Mouse (Mus musculus) adipocyte (in vitro differentiated cells): ENCODE measurements around the gene Rgs4.

ENCODE experiments used
- DNase-seq: peaks from one replicate; pipeline ENCODE4 v3.0.0-alpha.2; 2016; ENCODE audit warnings: low spot score

The Rgs4 gene

GRCm38 (mm10) chr1:169747473-169747872, at the start of gene Rgs4:
Gene Rgs4, minus strand, starts transcription at chr1:169747642.
- DNase-seq, result no peak

GRCm38 (mm10) chr1:169792437-169792836, 45.0 kb upstream of the Rgs4 start:
- DNase-seq, result no peak

- DNase-seq, result no peak
Observed at GRCm38 (mm10) chr1:169785981-169786380, 38.5 kb upstream of the Rgs4 start.

- peak; percentile 21 for DNase-seq
Observed at GRCm38 (mm10) chr1:169776566-169776965, 29.1 kb upstream of the Rgs4 start.

GRCm38 (mm10) chr1:169764619-169764955, 17.1 kb upstream of the Rgs4 start:
- peak; percentile 60 for DNase-seq

GRCm38 (mm10) chr1:169763858-169764618, 16.6 kb upstream of the Rgs4 start:
- DNase-seq, result no peak

GRCm38 (mm10) chr1:169762524-169762923, 15.1 kb upstream of the Rgs4 start:
- DNase-seq, result no peak

- DNase-seq, result no peak
Observed at GRCm38 (mm10) chr1:169756532-169756931, 9.1 kb upstream of the Rgs4 start.

GRCm38 (mm10) chr1:169752395-169752794, 5.0 kb upstream of the Rgs4 start:
- no peak for DNase-seq

GRCm38 (mm10) chr1:169748439-169748838, 997 bp upstream of the Rgs4 start:
- no peak for DNase-seq

- DNase-seq, result no peak
Observed at GRCm38 (mm10) chr1:169747902-169748301, 460 bp upstream of the Rgs4 start.

GRCm38 (mm10) chr1:169741147-169741546, 6.3 kb downstream of the Rgs4 start:
- DNase-seq, result no peak

GRCm38 (mm10) chr1:169737231-169737630, 10.2 kb downstream of the Rgs4 start:
- peak; percentile 32 for DNase-seq

- DNase-seq, result no peak
Observed at GRCm38 (mm10) chr1:169736139-169736538, 11.3 kb downstream of the Rgs4 start.

- DNase-seq, result no peak
Observed at GRCm38 (mm10) chr1:169730599-169731100, 16.8 kb downstream of the Rgs4 start.

GRCm38 (mm10) chr1:169726319-169726718, 21.1 kb downstream of the Rgs4 start:
- no peak for DNase-seq

GRCm38 (mm10) chr1:169721836-169722235, 25.6 kb downstream of the Rgs4 start:
- DNase-seq, result no peak

- no peak for DNase-seq
Observed at GRCm38 (mm10) chr1:169704395-169705087, 42.9 kb downstream of the Rgs4 start.

- no peak for DNase-seq
Observed at GRCm38 (mm10) chr1:169699184-169699583, 48.3 kb downstream of the Rgs4 start.

- DNase-seq, result no peak
Observed at GRCm38 (mm10) chr1:169697236-169697635, 50.2 kb downstream of the Rgs4 start.

GRCm38 (mm10) chr1:169695356-169695755, 52.1 kb downstream of the Rgs4 start:
- no peak for DNase-seq

- no peak for DNase-seq
Observed at GRCm38 (mm10) chr1:169693537-169693936, 53.9 kb downstream of the Rgs4 start.

- DNase-seq, result no peak
Observed at GRCm38 (mm10) chr1:169693040-169693439, 54.4 kb downstream of the Rgs4 start.
